Mouse (Mus musculus): Measurements from ENCODE around the gene Satb1. TPM values are rescaled to one million over a fixed set of nuclear protein-coding genes. Genes with fewer than 3 reads are reported as not detected.

Gene Satb1
- polyA plus RNA-seq (2015; fragmentation: Nextera tagmentation; extraction: Ambion mirVana): 11.6 and 14.0 TPM in 2 replicates

GRCm38 (mm10) chr17:51832900-51833577 lies at the start of gene Satb1:
Gene Satb1 (minus strand): TSS chr17:51833290.

Measured in skeletal muscle tissue, postnatal 0 days (tissue).